Mouse (Mus musculus) urinary bladder, postnatal 14 days (tissue): ENCODE data around the gene Rnf207.

Source experiments
- DNase-seq: peaks from one replicate; pipeline ENCODE4 v3.0.0; 2021; ENCODE audit warnings: low spot score

Gene Rnf207

GRCm38 (mm10) chr4:152318517-152319234 is at the start of gene Rnf207:
Rnf207 (minus strand) TSS chr4:152318993.
- DNase-seq: peak; percentile 51

GRCm38 (mm10) chr4:152365228-152365627 is 46.4 kb upstream of the Rnf207 start:
- DNase-seq: no peak

DNA sequence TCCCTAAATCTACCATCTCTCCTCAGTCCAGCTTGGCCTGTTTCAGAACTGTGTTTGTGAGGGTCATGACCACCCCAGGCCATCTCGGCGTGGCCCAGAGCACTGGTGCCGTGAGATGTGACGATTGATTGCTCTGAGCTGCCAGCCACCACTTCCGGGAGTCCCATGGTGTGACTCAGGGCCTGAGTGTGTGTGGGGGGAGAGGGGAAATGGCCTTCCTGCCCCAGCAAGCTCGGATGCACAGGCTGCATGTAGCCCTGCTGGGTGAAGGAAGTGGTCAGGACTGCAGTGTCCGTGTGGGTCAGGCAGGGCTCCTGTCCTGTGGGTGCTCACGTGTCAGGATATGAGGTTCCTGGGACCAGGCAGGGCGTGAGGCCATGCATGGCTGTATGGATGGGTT is 43.4 kb upstream of the Rnf207 start:
- peak; percentile 14 for DNase-seq

DNA sequence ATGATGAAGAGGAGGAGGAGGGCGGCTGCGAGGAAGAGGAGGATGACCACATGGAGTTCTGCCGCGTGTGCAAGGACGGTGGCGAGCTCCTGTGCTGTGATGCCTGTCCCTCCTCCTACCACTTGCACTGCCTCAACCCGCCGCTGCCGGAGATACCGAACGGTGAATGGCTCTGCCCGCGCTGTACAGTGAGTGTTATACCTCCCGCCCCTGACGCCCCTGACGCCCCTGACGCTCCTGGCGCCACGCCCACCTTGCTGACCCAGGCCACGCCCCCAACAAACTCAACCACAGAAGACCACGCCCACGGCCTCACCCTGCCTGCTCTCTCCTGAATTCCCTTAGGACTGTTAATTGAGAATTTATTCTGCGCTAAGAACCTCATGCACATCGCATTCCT is 42.1 kb upstream of the Rnf207 start:
- peak; percentile 38 for DNase-seq

DNA sequence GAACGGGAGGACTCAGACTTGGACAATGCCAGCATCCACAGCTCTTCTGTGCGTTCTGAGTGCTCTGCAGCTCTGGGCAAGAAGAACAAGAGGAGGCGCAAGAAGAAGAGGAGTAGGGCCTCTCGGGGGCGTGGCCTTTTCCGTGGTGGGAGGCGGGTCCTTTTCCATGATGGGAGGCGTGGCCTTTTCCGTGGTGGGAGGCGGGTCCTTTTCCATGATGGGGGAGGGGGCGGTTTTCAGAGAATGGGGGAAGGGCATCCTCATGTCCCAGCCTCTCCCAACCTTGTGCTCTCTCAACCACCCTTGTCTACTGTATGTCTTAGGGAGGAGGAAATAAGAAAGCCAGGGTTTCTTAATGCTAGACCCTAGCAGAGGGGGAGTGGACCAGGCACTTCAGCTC is 40.9 kb upstream of the Rnf207 start:
- no peak for DNase-seq

DNA sequence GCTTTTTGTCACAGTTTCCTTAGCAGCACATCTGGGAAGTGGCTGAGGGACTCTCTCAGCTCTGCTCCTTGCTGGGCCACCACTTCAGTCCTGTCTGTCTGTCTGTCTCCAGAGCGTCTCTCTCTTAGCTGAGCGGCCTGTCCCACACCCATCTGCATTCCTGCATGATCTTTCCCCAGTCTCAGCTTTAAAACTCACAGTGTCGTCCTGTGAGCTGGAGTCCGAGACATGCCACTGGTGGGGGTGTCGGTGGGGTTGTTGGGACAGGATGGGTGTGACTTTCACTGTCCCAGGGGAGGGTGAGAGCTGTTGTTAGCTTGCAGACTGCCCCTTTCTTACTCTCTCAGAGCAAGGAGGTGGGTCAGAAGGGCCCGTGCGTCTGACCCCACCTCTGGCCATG is 36.9 kb upstream of the Rnf207 start:
- DNase-seq: no peak

DNA sequence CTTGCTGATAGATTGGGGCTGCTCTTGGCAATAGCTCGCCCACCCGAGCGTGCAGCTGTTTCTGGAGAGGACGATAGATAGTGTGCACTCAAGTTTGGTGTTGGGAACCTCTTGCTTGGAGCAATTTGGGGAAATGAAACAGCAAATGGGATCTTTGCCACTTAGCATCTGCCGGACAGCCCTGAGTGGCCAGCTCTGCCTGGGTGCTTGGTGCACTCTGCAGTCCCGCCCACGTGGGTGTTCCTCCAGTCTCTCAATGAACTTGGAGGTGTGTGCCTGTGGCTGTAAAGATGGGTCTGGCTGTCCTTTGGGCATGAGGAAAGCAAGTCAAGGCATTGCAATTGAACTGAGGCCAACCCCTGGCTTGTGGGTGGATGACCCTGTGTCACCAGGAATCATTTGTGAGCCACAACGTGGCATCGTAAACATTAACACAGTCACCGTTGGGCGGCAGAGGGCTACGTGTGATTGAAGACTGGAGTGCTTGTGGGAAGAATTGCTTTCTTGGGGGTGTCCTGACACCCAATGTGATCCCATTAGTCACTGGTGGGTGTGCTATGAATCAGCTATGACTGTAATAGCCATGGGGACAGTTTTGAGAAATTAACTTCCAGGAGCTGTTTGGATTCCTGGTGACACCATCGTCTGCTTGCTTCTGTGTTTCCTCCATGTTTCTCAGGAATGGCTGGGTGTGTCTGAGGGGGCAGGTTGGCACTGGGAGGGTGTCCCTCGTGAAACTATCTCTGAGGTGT is 35.3 kb upstream of the Rnf207 start:
- DNase-seq: no peak

- no peak for DNase-seq
These were observed 32.9 kb upstream of the Rnf207 start for GRCm38 (mm10) chr4:152351422-152352305.

DNA sequence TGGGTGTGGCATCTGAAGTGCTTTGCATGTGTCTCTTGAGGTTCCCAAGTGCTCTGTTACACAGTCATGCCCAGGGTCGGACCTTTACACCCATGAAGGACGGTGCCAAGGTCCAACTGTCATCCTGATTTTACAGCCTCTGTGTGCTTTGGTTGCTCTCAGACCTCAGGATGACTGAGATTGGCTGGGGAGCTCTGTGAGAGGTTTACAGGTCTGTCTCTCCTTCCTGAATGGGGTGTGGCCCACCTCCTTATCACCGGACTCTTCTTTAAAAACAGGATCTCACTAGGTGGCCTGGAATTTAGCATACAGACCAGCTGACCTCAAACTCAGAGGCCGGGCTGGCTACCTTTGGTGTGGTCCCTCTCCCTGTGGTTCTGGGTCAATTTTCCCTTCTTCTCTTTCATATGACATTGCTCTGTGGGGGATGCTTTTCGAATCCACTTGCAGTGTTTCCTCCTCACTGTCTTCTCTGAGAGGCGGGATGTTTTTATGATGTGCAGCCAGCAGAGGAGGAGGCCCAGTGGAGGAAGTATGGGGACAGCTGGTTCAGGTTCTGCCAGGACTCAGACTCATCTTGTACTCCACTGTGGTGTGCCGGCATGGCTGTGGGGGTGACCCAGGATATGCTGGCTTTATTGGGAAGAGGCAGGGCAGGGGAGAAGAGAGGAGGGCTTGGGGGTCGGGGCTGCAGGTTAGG is 32.1 kb upstream of the Rnf207 start:
- no peak for DNase-seq

DNA sequence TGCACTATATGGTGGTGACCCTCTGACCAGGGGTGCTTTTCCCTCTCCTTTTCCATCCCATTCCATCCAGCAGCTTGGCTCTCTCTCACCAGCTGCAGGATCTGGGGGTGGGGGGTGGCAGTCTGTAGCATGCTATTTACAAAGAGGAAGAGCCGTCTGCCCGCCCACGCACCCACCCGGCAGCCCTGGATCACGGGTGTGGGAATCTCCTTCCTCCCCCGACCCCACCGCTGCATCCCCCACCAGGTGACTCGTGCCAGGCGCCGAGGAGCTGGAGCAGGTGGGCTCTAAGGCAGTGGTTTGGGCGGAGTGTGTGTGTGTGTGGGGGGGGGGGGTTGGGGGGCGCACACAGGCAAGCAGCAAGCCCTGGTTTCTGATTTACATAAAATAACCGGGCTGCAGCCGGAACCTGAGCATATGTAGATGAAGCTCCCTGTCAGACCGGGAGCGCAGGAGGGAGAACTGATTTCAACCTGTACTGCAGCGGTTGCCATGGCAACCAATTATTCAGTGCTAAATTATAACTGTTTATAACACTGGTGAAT is 31.1 kb upstream of the Rnf207 start:
- no peak for DNase-seq

DNA sequence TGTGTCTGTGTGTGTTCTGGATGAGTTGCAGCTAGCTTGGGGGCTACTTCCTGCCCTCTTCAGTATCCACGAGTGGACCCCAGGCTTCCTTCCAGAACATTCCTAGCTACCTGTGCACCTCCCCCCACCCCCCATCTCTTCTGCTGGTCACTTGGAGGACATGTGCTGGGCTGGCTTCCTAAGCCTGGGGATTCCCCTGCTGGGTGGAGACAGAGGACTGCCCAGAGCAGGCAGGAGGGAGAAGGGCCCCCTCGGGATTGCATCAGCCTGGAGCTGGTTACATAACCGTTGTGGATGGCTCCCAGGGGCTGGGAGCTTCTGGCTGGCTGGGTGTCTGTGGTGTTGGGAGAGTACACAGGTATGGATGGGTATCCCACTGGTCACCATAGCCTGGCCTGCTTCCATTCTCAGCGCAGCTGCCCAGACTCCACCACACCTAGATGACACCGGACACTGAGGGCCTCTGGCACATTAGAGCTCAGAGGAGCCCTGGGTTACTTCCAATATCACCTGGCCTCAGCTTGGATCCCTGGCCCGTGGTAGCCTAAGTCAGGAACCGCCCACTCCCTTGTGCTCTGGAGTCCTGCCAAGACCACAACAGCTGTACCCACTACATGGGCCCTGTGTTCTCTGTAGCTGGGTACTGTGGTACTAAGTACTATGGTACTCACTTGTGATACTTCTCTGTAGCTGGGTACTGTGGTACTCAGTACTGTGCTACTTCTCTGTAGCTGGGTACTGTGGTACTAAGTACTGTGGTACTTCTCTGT is 26.5 kb upstream of the Rnf207 start:
- DNase-seq: peak; percentile 71

GRCm38 (mm10) chr4:152344651-152345050 is 25.9 kb upstream of the Rnf207 start:
- no peak for DNase-seq

DNA sequence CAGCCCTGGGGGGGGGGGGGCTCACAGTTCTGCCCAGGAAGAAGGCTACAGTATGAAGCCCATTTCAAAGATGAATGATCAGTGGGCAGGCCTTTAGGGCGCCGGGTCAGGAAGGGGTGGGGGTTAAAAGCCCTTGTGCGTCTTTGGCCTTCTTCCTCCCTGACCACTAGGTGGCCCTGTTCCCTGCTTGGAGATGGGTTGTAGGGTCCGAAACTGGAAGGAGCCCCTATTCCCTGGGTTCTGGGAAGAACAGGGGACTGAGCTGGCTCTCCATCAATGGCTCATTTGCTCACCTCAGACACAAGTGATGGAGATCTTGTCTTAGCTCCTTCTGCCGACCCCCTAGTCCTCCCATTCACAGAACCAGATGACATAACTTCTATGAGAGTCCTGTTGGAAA is 24.5 kb upstream of the Rnf207 start:
- DNase-seq: peak; percentile 17

- DNase-seq: no peak
These were observed 21.9 kb upstream of the Rnf207 start for GRCm38 (mm10) chr4:152340584-152341284.

DNA sequence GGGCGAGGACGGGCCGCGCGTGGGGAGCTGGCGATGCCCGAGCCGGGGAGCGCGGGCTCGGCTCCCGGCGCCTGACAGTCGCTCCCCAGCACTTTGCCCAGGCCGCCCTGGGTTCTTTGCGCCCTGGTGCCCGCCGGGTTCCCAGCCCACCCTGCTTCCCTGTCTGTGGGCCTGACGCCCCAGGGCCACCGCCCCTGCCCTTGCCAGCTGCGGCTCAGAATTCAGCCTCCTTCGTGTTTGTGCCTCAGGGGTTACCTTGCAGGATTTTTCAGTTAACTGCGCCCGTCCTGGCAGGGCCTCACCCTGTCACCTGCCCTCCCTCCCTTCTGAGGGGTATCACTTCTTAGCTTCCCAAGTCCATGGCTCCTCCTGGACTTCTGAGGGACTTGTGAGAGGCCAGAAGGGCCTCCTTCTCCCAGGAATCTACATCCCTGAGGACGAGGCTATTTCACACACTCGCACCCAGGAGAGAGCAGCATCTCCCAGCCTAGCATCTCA is 20.5 kb upstream of the Rnf207 start:
- DNase-seq: no peak

DNA sequence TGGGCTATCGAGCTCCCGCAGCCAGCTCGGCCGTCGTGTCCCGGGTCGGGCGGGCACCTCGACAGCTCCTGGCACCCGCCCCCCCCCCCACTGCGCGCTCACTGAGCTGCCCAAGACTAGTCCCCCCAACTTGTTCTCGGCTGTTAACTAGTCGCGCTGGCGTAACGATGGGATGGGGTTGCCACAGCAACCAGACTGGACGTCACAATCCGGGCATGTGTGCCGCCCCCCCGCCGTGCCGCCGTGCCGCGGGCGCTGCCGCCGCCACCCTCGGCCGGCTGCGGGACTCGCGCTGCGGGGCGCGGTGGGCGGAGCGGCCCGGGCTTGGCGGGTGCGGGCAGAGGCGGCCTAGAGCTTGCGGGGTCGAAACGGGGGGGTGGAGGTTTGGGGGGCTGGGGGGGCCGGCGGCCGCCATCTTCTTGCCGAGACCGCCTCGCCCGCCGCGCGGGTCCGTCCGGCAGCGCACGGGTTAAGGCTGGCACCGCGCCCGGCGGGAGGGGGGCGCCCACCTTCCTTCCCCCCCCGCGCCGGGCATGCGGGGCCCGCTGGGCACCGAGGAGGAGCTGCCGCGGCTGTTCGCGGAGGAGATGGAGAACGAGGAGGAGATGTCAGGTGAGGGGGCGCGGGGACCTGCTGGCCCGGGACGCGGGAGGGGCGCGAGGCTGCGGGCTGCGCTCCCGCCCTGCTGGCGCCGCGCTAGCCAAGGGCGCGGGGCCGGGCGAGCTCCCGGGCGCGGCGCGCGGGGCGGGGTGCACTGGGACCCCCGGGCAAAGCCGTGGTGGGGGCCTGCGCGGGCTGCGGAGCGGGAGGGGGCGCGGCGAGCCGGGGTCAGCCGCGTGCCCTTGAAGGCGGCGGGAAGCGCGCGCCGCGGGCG is 19.9 kb upstream of the Rnf207 start, which contains the start of gene Chd5:
Gene Chd5, plus strand, starts transcription at position 233 of the 874 bp plus-strand sequence.
- DNase-seq: no peak

- DNase-seq: no peak
These were observed 19.0 kb upstream of the Rnf207 start for GRCm38 (mm10) chr4:152337772-152338171.

- DNase-seq: no peak
These were observed 14.8 kb upstream of the Rnf207 start for GRCm38 (mm10) chr4:152333587-152333986.

DNA sequence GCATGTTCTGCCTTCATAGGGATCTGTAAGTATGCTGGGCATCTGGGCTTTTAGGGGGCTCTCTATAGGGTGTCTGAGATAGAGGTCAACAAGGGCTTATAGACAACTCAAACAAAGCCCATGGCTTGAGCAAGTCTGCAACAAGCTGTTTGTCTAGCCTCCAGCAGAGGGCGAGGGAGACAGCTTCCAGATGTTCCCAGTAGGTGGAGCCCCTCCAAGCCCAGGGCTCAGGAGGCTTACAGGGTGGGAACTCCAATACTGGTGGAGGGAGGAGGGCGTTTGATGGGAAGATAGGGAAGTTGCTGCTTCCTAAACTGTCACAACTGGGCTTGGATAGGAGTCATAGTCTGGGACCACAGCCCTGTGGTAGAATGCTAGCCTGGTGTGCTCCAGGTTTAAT is 14.2 kb upstream of the Rnf207 start:
- DNase-seq: peak; percentile 72
